Mouse (Mus musculus): ENCODE data around the gene Phka2. TPM values are rescaled to one million over a fixed set of nuclear protein-coding genes. Genes with fewer than 3 reads are reported as not detected.

Phka2 gene
- polyA plus RNA-seq (2014; fragmentation: Nextera tagmentation; extraction: Ambion mirVana), result 15.9 and 16.5 TPM in 2 replicates

- Histone ChIP-seq H3K27ac (ENCODE audit: low read depth, low read length) (peak within 1 kb of the TSS; percentile 62), H3K4me2 (ENCODE audit: low read depth, low read length) (peak within 1 kb of the TSS; percentile 58), H3K9me3 (ENCODE audit: control insufficient read depth, low read length) (no peaks in the 10 kb centered on the region), H3K36me3 (ENCODE audit: control insufficient read depth, insufficient read depth, low read length) (no peaks in the 10 kb centered on the region), H3K27me3 (ENCODE audit: control insufficient read depth, insufficient read depth, low read length) (no peaks in the 10 kb centered on the region), H3K4me3 (ENCODE audit: low read depth, low read length) (peak within 1 kb of the TSS; percentile 51), H3K9ac (replicated peaks; ENCODE audit: low read depth, low read length) (peak within 1 kb of the TSS; percentile 52), H3K4me1 (ENCODE audit: control insufficient read depth, insufficient read depth, low read length) (0 out of 2 replicates have a peak, but pooled peaks cover 4% of the 10 kb centered on the region)
- 16% methylated on average over 51 of the region's 61 CpGs for WGBS
- ATAC-seq (ENCODE audit: low read depth), result peak; percentile 99
Measured at GRCm38 (mm10) chrX:160502048-160503041, at the start of gene Phka2. Phka2 (plus strand) TSS chrX:160502166.

- H3K27ac ChIP-seq (ENCODE audit: low read depth, low read length), result no peak overlapping the region
- ATAC-seq (ENCODE audit: low read depth), result no peak
- 75% methylated on average over 5 of the region's 5 CpGs for WGBS
Measured at GRCm38 (mm10) chrX:160455686-160456085, 46.3 kb upstream of the Phka2 start.

GRCm38 (mm10) chrX:160471257-160471786 is 30.6 kb upstream of the Phka2 start:
- Histone ChIP-seq H3K27ac (ENCODE audit: low read depth, low read length) (no peak overlapping the region), H3K4me2 (ENCODE audit: low read depth, low read length) (no peak overlapping the region), H3K36me3 (ENCODE audit: control insufficient read depth, insufficient read depth, low read length) (no peaks in the 10 kb centered on the region), H3K4me3 (ENCODE audit: low read depth, low read length) (no peak overlapping the region), H3K9ac (replicated peaks; ENCODE audit: low read depth, low read length) (no peak overlapping the region), H3K4me1 (ENCODE audit: control insufficient read depth, insufficient read depth, low read length) (no peaks in the 10 kb centered on the region), H3K27me3 (ENCODE audit: control insufficient read depth, insufficient read depth, low read length) (no peaks in the 10 kb centered on the region), H3K9me3 (ENCODE audit: control insufficient read depth, low read length) (no peaks in the 10 kb centered on the region)
- no peak for ATAC-seq (ENCODE audit: low read depth)
- whole genome bisulfite sequencing, result 67% methylated on average over 3 of the region's 3 CpGs

More at GRCm38 (mm10) chrX:160455686-160456085, 46.3 kb upstream of the Phka2 start:
- H3K4me2 ChIP-seq (ENCODE audit: low read depth, low read length), result no peak overlapping the region
- no peaks in the 10 kb centered on the region for H3K27me3 ChIP-seq (ENCODE audit: control insufficient read depth, insufficient read depth, low read length)
- H3K9ac ChIP-seq (replicated peaks; ENCODE audit: low read depth, low read length), result no peak overlapping the region
- H3K36me3 ChIP-seq (ENCODE audit: control insufficient read depth, insufficient read depth, low read length), result no peaks in the 10 kb centered on the region
- no peaks in the 10 kb centered on the region for H3K4me1 ChIP-seq (ENCODE audit: control insufficient read depth, insufficient read depth, low read length)
- no peak overlapping the region for H3K4me3 ChIP-seq (ENCODE audit: low read depth, low read length)
- no peaks in the 10 kb centered on the region for H3K9me3 ChIP-seq (ENCODE audit: control insufficient read depth, low read length)

- WGBS, result 83% methylated on average over 2 of the region's 2 CpGs
- H3K9me3 ChIP-seq (ENCODE audit: control insufficient read depth, low read length), result no peaks in the 10 kb centered on the region
- no peak for ATAC-seq (ENCODE audit: low read depth)
Measured at GRCm38 (mm10) chrX:160489784-160490183, 12.2 kb upstream of the Phka2 start.

GRCm38 (mm10) chrX:160494333-160494732 is 7.6 kb upstream of the Phka2 start:
- Histone ChIP-seq H3K4me1 (ENCODE audit: control insufficient read depth, insufficient read depth, low read length) (no peaks in the 10 kb centered on the region), H3K36me3 (ENCODE audit: control insufficient read depth, insufficient read depth, low read length) (no peaks in the 10 kb centered on the region), H3K27ac (ENCODE audit: low read depth, low read length) (no peak overlapping the region), H3K4me3 (ENCODE audit: low read depth, low read length) (no peak overlapping the region), H3K4me2 (ENCODE audit: low read depth, low read length) (no peak overlapping the region), H3K27me3 (ENCODE audit: control insufficient read depth, insufficient read depth, low read length) (no peaks in the 10 kb centered on the region), H3K9me3 (ENCODE audit: control insufficient read depth, low read length) (no peaks in the 10 kb centered on the region), H3K9ac (replicated peaks; ENCODE audit: low read depth, low read length) (no peak overlapping the region)
- ATAC-seq (ENCODE audit: low read depth), result no peak
- 56% methylated on average over 3 of the region's 3 CpGs for WGBS

More at GRCm38 (mm10) chrX:160489784-160490183, 12.2 kb upstream of the Phka2 start:
- H3K4me2 ChIP-seq (ENCODE audit: low read depth, low read length), result no peak overlapping the region
- no peak overlapping the region for H3K27ac ChIP-seq (ENCODE audit: low read depth, low read length)
- H3K36me3 ChIP-seq (ENCODE audit: control insufficient read depth, insufficient read depth, low read length), result no peaks in the 10 kb centered on the region
- no peak overlapping the region for H3K4me3 ChIP-seq (ENCODE audit: low read depth, low read length)
- H3K27me3 ChIP-seq (ENCODE audit: control insufficient read depth, insufficient read depth, low read length), result no peaks in the 10 kb centered on the region
- no peaks in the 10 kb centered on the region for H3K4me1 ChIP-seq (ENCODE audit: control insufficient read depth, insufficient read depth, low read length)
- no peak overlapping the region for H3K9ac ChIP-seq (replicated peaks; ENCODE audit: low read depth, low read length)

- Histone ChIP-seq H3K4me1 (ENCODE audit: control insufficient read depth, insufficient read depth, low read length) (no peaks in the 10 kb centered on the region), H3K27me3 (ENCODE audit: control insufficient read depth, insufficient read depth, low read length) (no peaks in the 10 kb centered on the region)
- no peak for ATAC-seq (ENCODE audit: low read depth)
Measured at GRCm38 (mm10) chrX:160494921-160495320, 7.0 kb upstream of the Phka2 start.

GRCm38 (mm10) chrX:160496473-160496872 is 5.5 kb upstream of the Phka2 start:
- Histone ChIP-seq H3K4me1 (ENCODE audit: control insufficient read depth, insufficient read depth, low read length) (no peaks in the 10 kb centered on the region), H3K36me3 (ENCODE audit: control insufficient read depth, insufficient read depth, low read length) (no peaks in the 10 kb centered on the region), H3K4me3 (ENCODE audit: low read depth, low read length) (no peak overlapping the region), H3K27ac (ENCODE audit: low read depth, low read length) (no peak overlapping the region), H3K9me3 (ENCODE audit: control insufficient read depth, low read length) (no peaks in the 10 kb centered on the region), H3K9ac (replicated peaks; ENCODE audit: low read depth, low read length) (no peak overlapping the region), H3K4me2 (ENCODE audit: low read depth, low read length) (no peak overlapping the region), H3K27me3 (ENCODE audit: control insufficient read depth, insufficient read depth, low read length) (no peaks in the 10 kb centered on the region)
- no peak for ATAC-seq (ENCODE audit: low read depth)
- WGBS, result 77% methylated on average over 5 of the region's 5 CpGs

More at GRCm38 (mm10) chrX:160494921-160495320, 7.0 kb upstream of the Phka2 start:
- Histone ChIP-seq H3K9ac (replicated peaks; ENCODE audit: low read depth, low read length) (no peak overlapping the region), H3K36me3 (ENCODE audit: control insufficient read depth, insufficient read depth, low read length) (no peaks in the 10 kb centered on the region), H3K9me3 (ENCODE audit: control insufficient read depth, low read length) (no peaks in the 10 kb centered on the region), H3K27ac (ENCODE audit: low read depth, low read length) (no peak overlapping the region), H3K4me3 (ENCODE audit: low read depth, low read length) (no peak overlapping the region), H3K4me2 (ENCODE audit: low read depth, low read length) (no peak overlapping the region)
- WGBS, result 68% methylated on average over 6 of the region's 6 CpGs

- H3K27ac ChIP-seq (ENCODE audit: low read depth, low read length), result no peak overlapping the region
- no peak overlapping the region for H3K4me3 ChIP-seq (ENCODE audit: low read depth, low read length)
- H3K4me2 ChIP-seq (ENCODE audit: low read depth, low read length), result no peak overlapping the region
- H3K36me3 ChIP-seq (ENCODE audit: control insufficient read depth, insufficient read depth, low read length), result no peaks in the 10 kb centered on the region
- H3K9me3 ChIP-seq (ENCODE audit: control insufficient read depth, low read length), result no peaks in the 10 kb centered on the region
- H3K4me1 ChIP-seq (ENCODE audit: control insufficient read depth, insufficient read depth, low read length), result 0 out of 2 replicates have a peak, but pooled peaks cover 4% of the 10 kb centered on the region
- no peaks in the 10 kb centered on the region for H3K27me3 ChIP-seq (ENCODE audit: control insufficient read depth, insufficient read depth, low read length)
- no peak for ATAC-seq (ENCODE audit: low read depth)
- no peak overlapping the region for H3K9ac ChIP-seq (replicated peaks; ENCODE audit: low read depth, low read length)
- 86% methylated on average over 3 of the region's 3 CpGs for WGBS
Measured at GRCm38 (mm10) chrX:160501095-160501494, 871 bp upstream of the Phka2 start.

GRCm38 (mm10) chrX:160501687-160502047 is 299 bp upstream of the Phka2 start:
- H3K27me3 ChIP-seq (ENCODE audit: control insufficient read depth, insufficient read depth, low read length), result no peaks in the 10 kb centered on the region
- peak overlapping the region; percentile 43 for H3K4me2 ChIP-seq (ENCODE audit: low read depth, low read length)
- peak; percentile 85 for ATAC-seq (ENCODE audit: low read depth)
- 20% methylated on average over 12 of the region's 12 CpGs for WGBS
- H3K36me3 ChIP-seq (ENCODE audit: control insufficient read depth, insufficient read depth, low read length), result no peaks in the 10 kb centered on the region
- H3K9me3 ChIP-seq (ENCODE audit: control insufficient read depth, low read length), result no peaks in the 10 kb centered on the region
- H3K9ac ChIP-seq (replicated peaks; ENCODE audit: low read depth, low read length), result peak overlapping the region; percentile 52
- H3K27ac ChIP-seq (ENCODE audit: low read depth, low read length), result no peak overlapping the region
- H3K4me1 ChIP-seq (ENCODE audit: control insufficient read depth, insufficient read depth, low read length), result 0 out of 2 replicates have a peak, but pooled peaks cover 4% of the 10 kb centered on the region
- peak overlapping the region; percentile 51 for H3K4me3 ChIP-seq (ENCODE audit: low read depth, low read length)
